Mouse (Mus musculus) lung, postnatal 36 days (tissue): ENCODE measurements around the gene Sept8.
A peak's percentile ranks its signal among the peaks of the same experiment; 100 is the strongest.

Experiments used
- DNase-seq: peaks from one replicate; pipeline ENCODE4 v3.0.0; 2022; ENCODE audit warnings: mixed read lengths

Sept8 gene

GRCm38 (mm10) chr11:53519207-53520121 is at the start of gene Sept8:
Sept8 (plus strand) TSS chr11:53519257.
- peak; percentile 69 for DNase-seq

- no peak for DNase-seq
Observed at GRCm38 (mm10) chr11:53469294-53469967, 49.6 kb upstream of the Sept8 start.

- peak; percentile 94 for DNase-seq
Observed at GRCm38 (mm10) chr11:53469968-53470695, 48.9 kb upstream of the Sept8 start, which contains the start of gene Gm9837. Gm9837 (minus strand) TSS chr11:53470479.

- DNase-seq: no peak
Observed at GRCm38 (mm10) chr11:53472709-53473108, 46.3 kb upstream of the Sept8 start.

DNA sequence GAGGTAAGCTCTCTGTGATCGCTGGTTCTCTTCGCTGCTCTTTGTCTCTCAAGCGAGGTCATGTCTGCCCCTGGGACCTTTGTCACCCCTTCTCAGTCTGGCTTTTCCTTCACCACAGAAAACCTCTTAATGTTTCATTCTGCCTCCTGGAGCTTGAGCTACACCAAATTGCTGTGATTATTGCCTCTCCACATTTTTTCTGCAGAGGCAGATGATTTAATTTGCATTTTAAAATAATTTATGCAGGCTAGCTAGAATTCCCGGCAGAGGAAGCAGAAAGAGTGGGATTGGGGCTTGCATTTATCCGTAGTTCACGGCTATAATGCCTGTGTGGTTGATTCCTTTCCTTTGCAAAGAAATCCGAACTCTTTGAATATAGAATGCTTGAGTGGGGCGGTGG is 43.4 kb upstream of the Sept8 start:
- DNase-seq: no peak

DNA sequence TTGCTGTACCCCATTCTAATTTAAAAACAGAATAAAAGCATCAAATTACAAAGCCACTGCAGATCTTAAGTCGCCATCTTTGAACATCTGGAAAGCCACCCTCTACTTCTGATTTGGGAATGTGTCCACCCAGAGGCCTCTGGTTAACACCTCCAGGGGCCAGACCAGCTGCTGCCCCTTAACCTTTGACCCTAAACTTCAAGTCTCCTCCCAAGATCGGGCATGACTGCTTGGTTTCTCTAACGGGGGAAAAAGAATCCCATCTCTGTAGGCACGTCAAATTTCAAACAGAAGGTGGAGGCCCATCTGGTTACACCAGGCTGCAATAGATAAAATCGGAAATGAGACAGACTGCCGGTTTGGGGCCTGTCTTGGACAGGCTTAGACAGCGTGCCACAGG is 41.2 kb upstream of the Sept8 start:
- no peak for DNase-seq

- DNase-seq: no peak
Observed at GRCm38 (mm10) chr11:53478383-53479170, 40.5 kb upstream of the Sept8 start.

GRCm38 (mm10) chr11:53479171-53479782 is 39.8 kb upstream of the Sept8 start:
- no peak for DNase-seq

DNA sequence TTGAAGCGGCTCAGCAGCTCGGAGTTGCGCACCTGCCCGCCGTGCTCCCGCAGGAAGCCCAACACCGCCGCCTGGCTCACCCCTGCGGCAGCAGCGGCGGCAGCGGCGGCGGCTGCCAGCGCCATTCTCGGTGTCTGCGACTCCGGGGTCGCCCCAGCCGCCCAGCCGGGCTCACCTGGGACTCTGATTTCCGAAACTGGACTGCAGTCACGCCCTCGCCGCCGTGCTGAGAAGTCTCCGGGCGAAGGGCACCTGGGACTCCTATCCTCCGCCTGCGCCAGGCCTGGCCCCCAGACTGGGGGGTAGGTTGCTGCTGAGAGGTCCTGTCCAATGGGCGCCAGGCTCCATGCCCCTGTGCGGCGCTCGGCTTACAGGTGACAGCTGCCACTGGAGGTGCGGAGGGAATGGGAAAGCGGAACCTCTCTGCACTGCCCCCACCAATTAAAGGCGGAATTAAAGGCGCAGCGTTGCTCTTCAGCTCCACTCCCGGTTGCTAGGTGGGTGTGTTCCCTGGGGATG is 39.2 kb upstream of the Sept8 start, which contains the start of the genes Gm9945 and Sowaha:
Gene Gm9945 (plus strand): TSS at position 384 of the 519 bp plus-strand sequence.
Gene Sowaha (minus strand): TSS at position 492 of the 519 bp plus-strand sequence.
- DNase-seq: peak; percentile 53

- DNase-seq: no peak
Observed at GRCm38 (mm10) chr11:53481088-53481730, 37.8 kb upstream of the Sept8 start.

- DNase-seq: peak; percentile 24
Observed at GRCm38 (mm10) chr11:53483159-53483891, 35.7 kb upstream of the Sept8 start.

DNA sequence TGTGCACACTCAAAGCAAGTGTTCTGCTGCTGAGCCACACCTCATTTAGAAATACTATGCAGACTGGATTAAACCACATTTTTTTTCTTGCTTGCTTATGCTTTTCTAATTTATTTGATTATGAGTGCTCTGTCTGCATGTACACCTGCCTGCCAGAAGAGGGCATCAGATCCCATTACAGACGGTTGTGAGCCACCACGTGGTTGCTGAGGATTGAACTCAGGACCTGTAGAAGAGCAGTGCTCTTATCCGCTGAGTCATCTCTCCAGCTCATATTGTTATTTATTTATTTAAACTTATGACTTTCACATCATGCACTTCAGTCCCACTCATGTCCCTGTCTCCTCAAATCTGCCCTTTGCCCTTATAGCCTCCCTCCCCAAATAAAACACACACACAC is 33.3 kb upstream of the Sept8 start:
- DNase-seq: peak; percentile 30

DNA sequence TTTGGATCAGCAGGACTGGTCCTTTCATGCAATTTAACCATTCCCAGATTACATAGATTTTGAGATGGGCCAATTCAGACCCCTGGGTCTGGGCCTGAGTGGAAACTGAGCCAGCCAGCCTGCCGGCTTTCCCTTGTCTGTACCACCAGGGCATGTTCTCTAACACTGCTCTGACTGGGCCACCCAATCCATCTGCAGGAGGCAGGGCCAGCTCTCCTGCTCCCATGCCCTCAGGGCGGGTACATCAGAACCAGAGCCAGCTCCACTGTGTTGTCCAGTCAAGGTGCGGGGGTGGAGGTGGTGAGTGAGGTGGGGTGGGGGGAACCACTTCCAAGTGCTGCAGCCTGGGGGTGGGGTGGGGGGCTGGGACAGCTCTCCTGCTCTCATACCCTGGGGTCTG is 32.7 kb upstream of the Sept8 start:
- DNase-seq: no peak

DNA sequence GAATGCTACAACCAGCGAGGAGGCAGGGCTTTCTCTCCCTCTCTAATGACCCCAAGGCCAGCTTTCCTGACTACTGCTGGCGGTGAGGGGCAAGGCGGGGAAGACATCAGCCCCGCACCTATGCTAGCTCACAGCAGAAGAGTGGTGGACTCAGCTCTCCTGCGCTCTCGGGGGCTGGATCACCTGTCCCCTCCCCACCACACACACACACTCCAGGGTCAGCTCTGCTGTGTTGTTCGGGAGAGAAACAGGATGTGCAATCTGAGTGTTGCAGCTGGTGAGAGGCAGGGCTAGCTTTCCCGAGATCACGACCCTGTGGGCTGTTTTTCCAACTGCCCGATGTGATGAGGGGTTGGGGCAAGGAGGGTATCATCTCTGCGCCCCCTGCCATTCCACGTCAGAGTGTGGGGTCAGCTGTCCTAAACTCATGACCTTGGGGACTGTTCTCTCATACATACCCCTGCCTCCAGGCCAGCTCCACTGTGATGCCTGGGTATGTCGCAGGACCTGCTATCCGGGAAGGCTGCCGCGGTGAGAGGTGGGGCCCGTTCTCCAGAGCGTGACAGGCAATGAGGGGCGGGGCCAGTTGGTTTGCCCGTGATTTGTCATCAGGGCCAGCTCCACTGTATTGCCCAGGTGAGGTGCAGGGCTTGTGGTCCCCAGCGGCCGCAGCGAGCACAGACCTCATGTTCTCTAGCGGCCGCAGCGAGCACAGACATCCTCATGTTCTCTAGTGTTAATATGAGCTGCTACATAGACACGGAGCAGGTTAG is 32.0 kb upstream of the Sept8 start:
- peak; percentile 53 for DNase-seq

GRCm38 (mm10) chr11:53489007-53489406 is 30.1 kb upstream of the Sept8 start:
- no peak for DNase-seq

DNA sequence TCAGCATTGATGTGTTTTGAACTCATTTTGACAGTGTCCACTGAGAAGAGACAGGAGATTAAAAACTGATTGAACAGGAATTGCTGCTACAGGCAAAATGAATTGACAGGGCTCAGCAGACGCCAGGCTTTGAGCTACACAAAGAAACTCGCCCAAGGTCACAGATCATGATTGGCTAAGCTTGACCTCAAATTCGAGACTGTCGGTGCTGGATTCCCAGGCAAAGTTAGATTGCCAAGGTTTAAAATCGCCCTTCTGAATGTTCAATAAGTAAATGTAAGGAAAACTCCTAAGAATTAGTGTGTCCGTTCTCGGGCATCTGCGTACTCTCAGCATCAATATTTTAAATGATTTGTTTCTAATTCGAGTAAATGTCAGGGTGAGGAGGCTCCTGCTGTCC is 29.6 kb upstream of the Sept8 start:
- no peak for DNase-seq

- no peak for DNase-seq
Observed at GRCm38 (mm10) chr11:53491954-53492401, 27.1 kb upstream of the Sept8 start.

- no peak for DNase-seq
Observed at GRCm38 (mm10) chr11:53493243-53493955, 25.7 kb upstream of the Sept8 start.

- DNase-seq: no peak
Observed at GRCm38 (mm10) chr11:53495417-53495816, 23.6 kb upstream of the Sept8 start.
